Mouse (Mus musculus): ENCODE data around the gene Tbl1x. TPM values are rescaled to one million over a fixed set of nuclear protein-coding genes. Genes with fewer than 3 reads are reported as not detected.

Tbl1x gene
- total and polyA plus RNA-seq, 3 experiments = 22.0 to 65.2 (median 27.0) TPM

DNA sequence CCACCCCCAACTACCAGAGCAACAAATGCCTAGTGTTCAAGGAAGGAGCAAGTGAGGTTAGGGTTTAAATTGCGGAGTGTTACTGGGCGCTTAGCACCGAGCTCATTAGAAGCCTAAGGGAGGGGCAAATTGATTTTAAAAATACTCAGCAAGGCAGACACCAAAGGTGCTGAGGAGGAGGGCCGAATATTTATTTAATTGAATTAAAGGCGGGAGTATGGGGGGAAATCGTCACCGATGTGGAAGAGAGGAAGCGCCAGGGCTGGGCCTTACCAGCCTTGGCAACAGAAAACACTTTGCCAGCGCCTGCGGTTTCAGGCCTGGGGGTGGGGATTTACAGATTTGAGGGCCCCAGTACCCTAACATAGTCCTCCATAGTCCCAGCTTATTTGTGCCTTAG lies 1.0 kb upstream of the Tbl1x start:
- peak overlapping the region; percentile 42 to 92 (median 64) for H3K4me3 ChIP-seq (replicated peaks in 1 of 3; ENCODE audit: low read depth in 2 of 3, low read length in 2 of 3, poor library complexity in 1 of 3)

DNA sequence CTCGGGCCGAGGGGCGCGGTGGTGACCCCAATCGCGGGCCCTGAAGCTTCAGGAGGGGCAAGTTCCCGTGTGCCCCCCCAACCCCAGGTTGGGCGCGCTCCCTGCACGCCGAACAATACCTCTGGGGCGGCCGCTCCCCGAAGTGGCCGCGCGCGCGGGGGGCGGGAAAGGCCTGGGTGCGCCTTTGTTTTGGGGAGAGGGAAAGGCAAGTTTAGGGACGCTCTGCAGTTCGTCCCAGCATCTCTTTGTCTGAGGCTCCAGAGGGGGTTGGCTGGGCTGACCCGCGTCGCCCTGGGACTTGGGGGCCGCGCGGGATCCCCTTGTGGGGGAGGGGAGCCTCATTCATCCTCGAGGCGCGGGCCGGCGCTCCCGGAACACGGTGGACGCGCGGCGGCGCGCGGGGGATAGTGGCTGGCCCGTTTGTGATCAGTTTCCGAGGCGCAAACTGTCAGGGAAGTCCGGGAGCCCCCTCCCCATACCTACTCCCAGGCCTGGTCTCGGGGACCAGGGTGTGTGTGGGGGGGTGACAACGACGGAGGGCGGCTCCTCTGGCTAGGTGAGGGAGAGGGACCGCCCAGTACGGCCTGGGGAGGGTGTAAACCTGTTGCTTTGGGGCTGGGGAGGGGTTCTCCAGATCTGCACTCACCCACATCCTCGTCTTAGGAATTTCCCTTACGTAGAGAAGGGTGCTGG lies 634 bp downstream of the Tbl1x start:
- peak overlapping the region; percentile 44 to 92 (median 64) for H3K4me3 ChIP-seq (replicated peaks in 1 of 3; ENCODE audit: low read depth in 2 of 3, low read length in 2 of 3, poor library complexity in 1 of 3)
- dilution Hi-C loops (cut with MboI; ENCODE audit: extremely low pct_ligation_motif_present, extremely low pct_unique_long_range_greater_than_20kb, low sequenced_read_pairs) (no loop called here), in situ Hi-C loops (cut with MboI; ENCODE audit: low pct_ligation_motif_present, low pct_unique_long_range_greater_than_20kb, low sequenced_read_pairs) (loop anchor here (25.0 kb wide), 1 partner anchor 126 kb away; no protein-coding TSS in a partner anchor)
- H3K36me3 ChIP-seq (replicated peaks in 1 of 2; ENCODE audit: control insufficient read depth in 1 of 2, insufficient read depth in 1 of 2, low read length in 1 of 2) = peaks cover 0 to 1% of the 10 kb centered on the region in 2 experiments
- H3K4me1 ChIP-seq (ENCODE audit: control insufficient read depth in 1 of 2, insufficient read depth in 2 of 2) = peaks cover 0 to 10% of the 10 kb centered on the region in 2 experiments; a peak in 2 of 4 replicates
- no peaks in the 10 kb centered on the region for H3K9me3 ChIP-seq (replicated peaks; ENCODE audit: low read length)
- TF ChIP-seq SMC3 (IDR thresholded peaks at IDR 0.05; ENCODE audit: low read depth, low read length) = no peak
- 0 out of 2 replicates have a peak, but pooled peaks have one; percentile 2 for TF ChIP-seq UBTF (IDR thresholded peaks at IDR 0.05; ENCODE audit: low read depth, low read length)
- H3K9ac ChIP-seq (ENCODE audit: insufficient read depth, low read depth) = peak overlapping the region; percentile 92
- H3K4me2 ChIP-seq (ENCODE audit: insufficient read depth, low read depth, poor library complexity, severe bottlenecking) = peak overlapping the region; percentile 15; the same call in 1 of the 2 replicates
- no peaks in the 10 kb centered on the region for H3K27me3 ChIP-seq (replicated peaks)
- peaks cover 41% of the 10 kb centered on the region for H3K79me2 ChIP-seq (replicated peaks; ENCODE audit: control insufficient read depth, extremely low read depth, insufficient read depth, poor library complexity, severe bottlenecking)
- DNase-seq (ENCODE audit: extremely low read depth) = peak; percentile 37
- peak overlapping the region; percentile 95 for H3K27ac ChIP-seq (ENCODE audit: insufficient read depth, low read depth)

More for the DNA sequence above, 1.0 kb upstream of the Tbl1x start:
- peak overlapping the region; percentile 92 for H3K9ac ChIP-seq (ENCODE audit: insufficient read depth, low read depth)
- peaks cover 25% of the 10 kb centered on the region for H3K79me2 ChIP-seq (replicated peaks; ENCODE audit: control insufficient read depth, extremely low read depth, insufficient read depth, poor library complexity, severe bottlenecking)
- TF ChIP-seq NRF1 (IDR thresholded peaks at IDR 0.05; ENCODE audit: low read depth, low read length) (no peak), RCOR1 (conservative IDR thresholded peaks at IDR 0.05; ENCODE audit: low read depth, low read length) (no peak), NELFE (IDR thresholded peaks at IDR 0.05; ENCODE audit: low read depth, low read length) (0 out of 2 replicates have a peak, but pooled peaks have one; percentile 41), MEF2A (IDR thresholded peaks at IDR 0.05; ENCODE audit: borderline replicate concordance, low read depth, low read length) (no peak), JUND (conservative IDR thresholded peaks at IDR 0.05; ENCODE audit: low read depth, low read length) (no peak), USF2 (conservative IDR thresholded peaks at IDR 0.05; ENCODE audit: low read depth, low read length) (no peak)
- in situ Hi-C loops (cut with MboI; ENCODE audit: low pct_ligation_motif_present, low pct_unique_long_range_greater_than_20kb, low sequenced_read_pairs) (loop anchor here (10.0 to 25.0 kb wide), 2 partner anchors 85 to 128 kb away; no protein-coding TSS in a partner anchor), dilution Hi-C loops (cut with MboI; ENCODE audit: extremely low pct_ligation_motif_present, extremely low pct_unique_long_range_greater_than_20kb, low sequenced_read_pairs) (no loop called here)
- peak; percentile 34 for DNase-seq (ENCODE audit: extremely low read depth)
- H3K36me3 ChIP-seq (replicated peaks in 1 of 2; ENCODE audit: control insufficient read depth in 1 of 2, insufficient read depth in 1 of 2, low read length in 1 of 2) = no peaks in the 10 kb centered on the region
- no peaks in the 10 kb centered on the region for H3K9me3 ChIP-seq (replicated peaks; ENCODE audit: low read length)
- peaks cover 0 to 2% of the 10 kb centered on the region in 2 experiments; a peak in 1 of 4 replicates for H3K4me1 ChIP-seq (ENCODE audit: control insufficient read depth in 1 of 2, insufficient read depth in 2 of 2)
- no peaks in the 10 kb centered on the region for H3K27me3 ChIP-seq (replicated peaks)
- H3K4me2 ChIP-seq (ENCODE audit: insufficient read depth, low read depth, poor library complexity, severe bottlenecking) = peak overlapping the region; percentile 73
- peak overlapping the region; percentile 89 for H3K27ac ChIP-seq (ENCODE audit: insufficient read depth, low read depth)

DNA sequence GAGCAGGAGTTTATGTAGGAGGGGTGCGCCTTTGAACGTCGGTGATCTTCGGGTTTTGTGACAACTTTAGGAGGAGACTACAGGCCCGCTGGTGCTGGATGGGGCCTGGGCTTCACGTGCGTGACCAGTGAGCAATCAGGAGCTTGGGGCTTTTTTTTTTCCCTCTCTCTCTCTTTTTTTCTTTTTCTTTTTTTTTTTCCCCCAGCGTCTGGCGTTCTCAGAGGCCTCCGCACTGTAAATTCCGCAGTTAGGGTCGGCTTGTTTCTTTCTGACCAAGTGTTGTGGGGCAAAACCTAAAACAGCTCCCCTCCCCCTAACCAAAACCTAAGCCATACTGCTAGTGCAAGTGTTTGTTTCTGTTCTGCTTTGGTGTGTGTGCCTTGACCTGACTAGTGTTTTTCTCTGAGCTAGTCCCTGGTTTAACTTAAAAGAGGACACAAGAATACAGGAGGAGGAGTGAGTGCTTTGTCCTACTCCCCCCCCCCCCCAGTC lies 1.2 kb downstream of the Tbl1x start:
- peak; percentile 51 for DNase-seq (ENCODE audit: extremely low read depth)
- peaks cover 0 to 16% of the 10 kb centered on the region in 2 experiments; a peak in 2 of 4 replicates for H3K4me1 ChIP-seq (ENCODE audit: control insufficient read depth in 1 of 2, insufficient read depth in 2 of 2)
- H3K4me2 ChIP-seq (ENCODE audit: insufficient read depth, low read depth, poor library complexity, severe bottlenecking) = peak overlapping the region; percentile 15; the same call in 1 of the 2 replicates
- peak overlapping the region; percentile 95 for H3K27ac ChIP-seq (ENCODE audit: insufficient read depth, low read depth)
- dilution Hi-C loops (cut with MboI; ENCODE audit: extremely low pct_ligation_motif_present, extremely low pct_unique_long_range_greater_than_20kb, low sequenced_read_pairs) (no loop called here), in situ Hi-C loops (cut with MboI; ENCODE audit: low pct_ligation_motif_present, low pct_unique_long_range_greater_than_20kb, low sequenced_read_pairs) (loop anchor here (25.0 kb wide), 1 partner anchor 125 kb away; no protein-coding TSS in a partner anchor)
- peaks cover 0 to 1% of the 10 kb centered on the region in 2 experiments for H3K36me3 ChIP-seq (replicated peaks in 1 of 2; ENCODE audit: control insufficient read depth in 1 of 2, insufficient read depth in 1 of 2, low read length in 1 of 2)
- no peaks in the 10 kb centered on the region for H3K9me3 ChIP-seq (replicated peaks; ENCODE audit: low read length)
- H3K79me2 ChIP-seq (replicated peaks; ENCODE audit: control insufficient read depth, extremely low read depth, insufficient read depth, poor library complexity, severe bottlenecking) = peaks cover 47% of the 10 kb centered on the region
- peak overlapping the region; percentile 92 for H3K9ac ChIP-seq (ENCODE audit: insufficient read depth, low read depth)
- peak overlapping the region; percentile 44 to 92 (median 64) for H3K4me3 ChIP-seq (replicated peaks in 1 of 3; ENCODE audit: low read depth in 2 of 3, low read length in 2 of 3, poor library complexity in 1 of 3)
- no peaks in the 10 kb centered on the region for H3K27me3 ChIP-seq (replicated peaks)
- no peak for TF ChIP-seq MAFK (IDR thresholded peaks at IDR 0.05; ENCODE audit: insufficient replicate concordance, low read length)
- peak; percentile 88 for TF ChIP-seq ZNF384 (IDR thresholded peaks at IDR 0.05; ENCODE audit: low read depth, low read length)
- TF ChIP-seq TCF12 (IDR thresholded peaks at IDR 0.05; ENCODE audit: low read depth, low read length) = 0 out of 2 replicates have a peak, but pooled peaks have one; percentile 25
- no peak for TF ChIP-seq USF1 (IDR thresholded peaks at IDR 0.05; ENCODE audit: low read depth, low read length)
- TF ChIP-seq CHD1 (IDR thresholded peaks at IDR 0.05; ENCODE audit: low read depth, low read length) = no peak
- TF ChIP-seq BHLHE40 (IDR thresholded peaks at IDR 0.05; ENCODE audit: low read depth, low read length) = peak; percentile 89
- TF ChIP-seq MYC (IDR thresholded peaks at IDR 0.05; ENCODE audit: low read depth, low read length) = no peak
- no peak for TF ChIP-seq MAX (IDR thresholded peaks at IDR 0.05; ENCODE audit: low read length)
- no peak for TF ChIP-seq GABPA (IDR thresholded peaks at IDR 0.05; ENCODE audit: insufficient replicate concordance, low read depth, low read length)
- TF ChIP-seq CTCF (conservative IDR thresholded peaks at IDR 0.05 in 1 of 2, IDR thresholded peaks at IDR 0.05 in 1 of 2; ENCODE audit: low read depth in 2 of 2, low read length in 2 of 2) = no peak
- peak; percentile 9; the same call in 1 of the 2 replicates for TF ChIP-seq ETS1 (conservative IDR thresholded peaks at IDR 0.05; ENCODE audit: low read depth, low read length)
- no peak for TF ChIP-seq POLR2AphosphoS2 (IDR thresholded peaks at IDR 0.05; ENCODE audit: low read depth, low read length)
- no peak for TF ChIP-seq NELFE (IDR thresholded peaks at IDR 0.05; ENCODE audit: low read depth, low read length)
- no peak for TF ChIP-seq ELF1 (IDR thresholded peaks at IDR 0.05; ENCODE audit: low read depth, low read length)
- TF ChIP-seq RCOR1 (conservative IDR thresholded peaks at IDR 0.05; ENCODE audit: low read depth, low read length) = no peak
- TF ChIP-seq SIN3A (IDR thresholded peaks at IDR 0.05; ENCODE audit: low read length) = 0 out of 2 replicates have a peak, but pooled peaks have one; percentile 64
